Mouse (Mus musculus): ENCODE data around the gene Adam12.

DNA sequence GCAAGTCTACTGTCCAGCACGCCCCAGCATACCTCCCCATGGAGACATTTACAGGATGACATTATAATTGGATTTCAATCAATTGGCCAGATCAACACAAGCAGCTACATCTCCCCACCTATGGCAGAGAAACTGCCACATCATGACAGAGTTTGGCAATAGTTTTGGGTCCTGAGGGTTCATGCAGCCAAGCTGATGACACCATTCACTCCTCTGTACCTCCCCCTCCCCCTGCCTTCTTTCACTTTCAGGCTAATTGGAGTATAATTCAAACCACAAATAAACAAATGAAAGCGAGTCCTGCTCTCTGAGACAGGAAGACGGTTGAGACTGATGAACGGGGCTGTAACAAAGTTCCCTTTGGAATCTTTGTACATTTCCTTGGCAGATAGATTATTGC is 291.5 kb downstream of the Adam12 start:
- TF ChIP-seq CTCF (IDR thresholded peaks at IDR 0.05; ENCODE audit: control insufficient read depth, insufficient read depth, low read length): no peak
- TF ChIP-seq POLR2A (IDR thresholded peaks at IDR 0.05; ENCODE audit: borderline replicate concordance, control insufficient read depth, low read depth, low read length): no peak

Data from bone marrow, adult 2 months (tissue).